Mouse (Mus musculus): Measurements from ENCODE around the gene Nol6. TPM values are rescaled to one million over a fixed set of nuclear protein-coding genes. Genes with fewer than 3 reads are reported as not detected.
A peak's percentile ranks its signal among the peaks of the same experiment; 100 is the strongest.

The Nol6 gene
- polyA plus RNA-seq, 1 experiment: 88.4 TPM

GRCm38 (mm10) chr4:41097871-41098576 lies 26.2 kb downstream of the Nol6 start, which contains the start of gene Aqp3:
Gene Aqp3 (minus strand): TSS chr4:41098183.
- TF ChIP-seq GATA1 (IDR thresholded peaks at IDR 0.05; ENCODE audit: low read length): no peak

- no peak for TF ChIP-seq GATA1 (IDR thresholded peaks at IDR 0.05; ENCODE audit: low read length)
Measured at GRCm38 (mm10) chr4:41097381-41097780, 26.9 kb downstream of the Nol6 start.

DNA sequence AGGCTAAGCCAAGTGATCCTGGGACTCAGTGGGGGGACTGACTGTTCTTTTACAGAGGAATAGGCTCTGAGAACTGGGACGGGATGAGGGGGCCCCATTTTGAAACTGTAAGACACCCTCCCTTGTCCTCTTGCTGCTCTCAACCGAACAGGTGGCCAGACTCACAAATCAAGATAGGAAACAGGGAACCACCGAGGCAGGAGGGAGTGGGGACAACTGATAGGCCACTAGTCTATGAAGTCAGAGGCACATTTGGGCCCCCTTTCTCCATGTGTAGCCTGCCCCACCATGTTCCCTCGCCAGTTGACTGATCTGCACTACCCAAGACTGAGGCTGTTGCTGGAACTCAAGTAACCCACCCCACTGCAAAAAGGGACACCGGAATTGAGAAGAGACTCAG lies 27.5 kb downstream of the Nol6 start:
- no peak for TF ChIP-seq GATA1 (IDR thresholded peaks at IDR 0.05; ENCODE audit: low read length)

- no peak for TF ChIP-seq GATA1 (IDR thresholded peaks at IDR 0.05; ENCODE audit: low read length)
Measured at GRCm38 (mm10) chr4:41096169-41096568, 28.1 kb downstream of the Nol6 start.

DNA sequence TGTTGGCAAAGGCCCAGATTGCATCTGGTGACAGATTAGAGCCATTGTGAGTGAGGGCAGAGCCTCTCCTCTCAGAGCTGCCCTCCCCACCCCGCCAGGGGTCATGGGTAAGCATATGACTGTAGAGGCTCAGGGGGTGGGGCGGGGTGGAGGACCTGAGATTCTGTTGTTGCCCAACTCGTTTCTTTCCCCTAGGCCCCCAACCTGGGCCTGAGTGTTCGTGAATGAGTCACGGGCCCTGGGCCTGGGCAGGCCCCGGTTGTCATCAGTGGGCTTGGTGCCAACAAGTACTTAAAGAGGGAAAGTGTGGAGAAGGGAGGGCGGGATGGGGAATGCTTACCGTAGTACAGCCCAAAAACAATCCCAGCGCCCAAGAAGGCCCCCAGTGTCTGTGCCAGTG lies 29.9 kb downstream of the Nol6 start:
- TF ChIP-seq GATA1 (IDR thresholded peaks at IDR 0.05; ENCODE audit: low read length): no peak

- TF ChIP-seq GATA1 (IDR thresholded peaks at IDR 0.05; ENCODE audit: low read length): no peak
Measured at GRCm38 (mm10) chr4:41092958-41093357, 31.3 kb downstream of the Nol6 start.

- TF ChIP-seq GATA1 (IDR thresholded peaks at IDR 0.05; ENCODE audit: low read length): no peak
Measured at GRCm38 (mm10) chr4:41091391-41091790, 32.9 kb downstream of the Nol6 start.

DNA sequence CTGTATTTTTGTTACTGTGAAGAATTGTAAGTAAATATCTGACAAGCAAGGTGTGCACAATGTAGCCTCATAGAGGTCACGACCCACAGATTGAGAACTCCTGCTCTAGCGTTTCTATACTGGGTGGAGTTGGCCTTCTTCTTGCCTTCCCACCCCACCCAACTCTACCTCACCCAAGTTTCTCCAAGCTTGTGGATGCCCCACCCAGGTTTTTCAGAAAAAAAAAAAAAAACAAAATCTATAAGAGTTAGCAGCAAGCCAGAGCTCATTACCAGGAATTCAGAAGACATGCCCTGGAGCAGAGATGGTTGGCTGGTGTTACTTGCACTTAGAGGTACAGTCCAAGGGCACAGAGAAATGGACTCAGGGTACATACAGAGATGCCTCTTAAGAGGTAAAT lies 34.5 kb downstream of the Nol6 start:
- TF ChIP-seq GATA1 (IDR thresholded peaks at IDR 0.05; ENCODE audit: low read length): no peak

- TF ChIP-seq GATA1 (IDR thresholded peaks at IDR 0.05; ENCODE audit: low read length): no peak
Measured at GRCm38 (mm10) chr4:41089189-41089588, 35.1 kb downstream of the Nol6 start.

DNA sequence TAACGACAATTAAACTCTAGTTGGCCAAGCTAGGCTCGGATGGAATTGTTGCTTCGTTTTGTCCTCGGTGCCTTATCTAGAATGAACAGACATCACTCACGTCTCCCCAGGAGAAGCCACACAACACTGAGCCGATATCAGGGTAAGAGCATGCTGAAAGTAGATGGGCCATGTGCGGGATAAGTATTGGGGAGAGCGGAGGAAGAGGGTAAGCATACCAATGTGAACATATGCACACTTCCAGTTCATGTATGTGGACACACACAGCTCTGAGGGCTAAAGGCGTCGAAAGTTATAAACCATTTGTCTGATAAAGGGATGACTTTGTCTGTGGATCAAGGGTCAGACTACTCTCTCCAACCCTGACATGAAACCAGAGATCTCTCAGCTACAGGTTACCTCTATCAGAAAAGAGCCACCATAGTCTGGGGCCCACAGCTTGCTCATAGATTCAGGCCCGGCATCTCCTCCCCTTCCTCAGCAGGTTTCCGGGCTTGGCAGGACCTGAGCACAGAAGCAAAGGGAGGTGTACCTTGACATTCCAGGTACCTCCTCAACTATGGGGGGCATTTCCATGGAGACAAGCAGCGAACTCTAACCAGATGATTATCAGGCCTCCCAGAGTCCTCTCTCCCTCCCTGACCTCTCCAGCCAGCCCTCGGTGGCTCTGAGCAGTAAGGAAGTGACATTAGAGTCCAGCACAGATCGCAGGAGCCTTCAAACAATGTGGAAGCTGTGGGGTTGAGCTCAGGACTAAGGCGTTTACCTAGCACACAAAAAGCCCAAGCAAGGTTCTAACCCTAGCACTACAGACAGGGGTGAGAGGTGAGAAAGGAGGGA lies 36.6 kb downstream of the Nol6 start:
- TF ChIP-seq GATA1 (IDR thresholded peaks at IDR 0.05; ENCODE audit: low read length): peak; percentile 78

- TF ChIP-seq GATA1 (IDR thresholded peaks at IDR 0.05; ENCODE audit: low read length): no peak
Measured at GRCm38 (mm10) chr4:41086947-41087346, 37.3 kb downstream of the Nol6 start.

DNA sequence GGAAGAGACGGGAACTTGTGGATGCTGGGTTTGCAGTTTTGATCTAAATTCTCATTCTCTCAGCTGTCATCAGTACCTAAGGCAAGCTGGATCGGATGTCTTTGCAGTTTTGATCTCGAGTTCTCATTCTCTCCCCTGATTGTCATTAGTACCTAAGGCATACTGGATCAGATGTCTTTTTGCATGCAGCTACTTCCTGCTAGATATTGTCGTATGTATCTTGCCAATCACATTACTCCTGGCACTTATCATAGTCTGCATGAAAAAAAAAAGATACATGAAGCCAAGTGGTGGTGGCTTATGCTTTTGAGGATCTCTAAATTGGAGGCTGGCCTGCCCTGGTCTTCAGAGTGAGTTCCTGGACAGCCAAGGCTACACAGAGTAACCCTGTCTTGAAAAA lies 39.4 kb downstream of the Nol6 start:
- TF ChIP-seq GATA1 (IDR thresholded peaks at IDR 0.05; ENCODE audit: low read length): no peak

GRCm38 (mm10) chr4:41081733-41082132 lies 42.5 kb downstream of the Nol6 start:
- no peak for TF ChIP-seq GATA1 (IDR thresholded peaks at IDR 0.05; ENCODE audit: low read length)

DNA sequence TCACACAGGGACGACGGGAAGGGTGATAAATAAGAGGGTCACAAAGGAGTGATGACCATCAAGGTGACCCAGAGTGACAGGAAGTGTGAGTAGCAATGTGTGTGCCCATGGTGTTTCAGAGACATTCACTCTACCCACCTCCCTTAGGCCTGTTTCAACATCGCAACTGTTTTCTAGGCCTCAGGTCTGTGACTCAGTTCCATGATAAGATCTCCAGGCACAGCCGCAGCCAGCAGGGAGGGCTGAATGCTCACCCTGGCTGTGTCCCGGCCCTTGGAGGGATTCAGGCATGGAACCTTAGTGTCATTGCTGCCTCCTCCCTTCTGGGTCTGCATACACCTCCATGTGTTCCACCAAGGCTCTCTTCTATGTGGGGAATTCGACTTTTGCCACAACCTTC lies 45.5 kb downstream of the Nol6 start:
- TF ChIP-seq GATA1 (IDR thresholded peaks at IDR 0.05; ENCODE audit: low read length): no peak

GRCm38 (mm10) chr4:41074461-41074860 lies 49.8 kb downstream of the Nol6 start:
- TF ChIP-seq GATA1 (IDR thresholded peaks at IDR 0.05; ENCODE audit: low read length): no peak

- TF ChIP-seq GATA1 (IDR thresholded peaks at IDR 0.05; ENCODE audit: low read length): no peak
Measured at GRCm38 (mm10) chr4:41073008-41073817, 51.0 kb downstream of the Nol6 start.

All from G1E-ER4 (cell line).